Mouse (Mus musculus) lung, adult 2 months (tissue): ENCODE measurements around the gene Prpf4.

Experiments used
- CTCF ChIP-seq: fragments of 200-500 bp; IDR thresholded peaks from 2 replicates; pipeline ENCODE4 v1.5.1; 2011; ENCODE audit warnings: mild to moderate bottlenecking, low read length, control low read depth; ENCODE audit not compliant: insufficient read depth
- POLR2A ChIP-seq: fragments of 200-500 bp; IDR thresholded peaks from 2 replicates; pipeline ENCODE4 v1.6.1; 2011; ENCODE audit warnings: low read depth, mild to moderate bottlenecking, control low read depth, low read length, borderline replicate concordance; ENCODE audit errors: extremely low read depth

DNA sequence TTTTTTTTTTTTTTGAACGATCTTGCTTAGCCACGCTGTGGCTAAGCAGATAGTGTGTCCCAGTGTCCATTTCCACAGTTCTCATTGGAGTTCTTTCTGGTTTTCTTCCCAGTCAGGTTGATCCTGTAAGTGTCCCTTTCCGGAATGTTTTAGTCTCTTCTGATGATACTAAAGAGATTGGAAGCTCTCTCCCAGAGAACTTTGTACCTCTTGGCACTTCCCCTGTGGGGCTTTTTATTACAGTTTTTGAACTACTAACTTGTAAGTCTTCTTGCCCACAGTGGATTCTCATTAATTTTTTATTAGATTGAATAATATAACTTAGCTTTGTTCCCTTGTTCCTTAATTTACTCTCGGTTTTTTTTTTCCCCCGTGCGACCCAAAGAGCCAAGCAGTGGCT is 47.0 kb upstream of the Prpf4 start:
- TF ChIP-seq CTCF, result no peak
- no peak for TF ChIP-seq POLR2A
